Mouse (Mus musculus) heart, adult 9 months (tissue): ENCODE measurements around the gene Gal3st2b.
"Not testable (repeated sequence)": the region's sequence is repeated elsewhere in the genome, so short reads cannot be mapped to it uniquely, and the experiment has no call there.

Experiments used
- DNase-seq, 2 experiments: peaks; one replicate each; pipeline ENCODE4 v3.0.0; 2022; ENCODE audit warnings: low spot score in 2 of 2

The Gal3st2b gene

DNA sequence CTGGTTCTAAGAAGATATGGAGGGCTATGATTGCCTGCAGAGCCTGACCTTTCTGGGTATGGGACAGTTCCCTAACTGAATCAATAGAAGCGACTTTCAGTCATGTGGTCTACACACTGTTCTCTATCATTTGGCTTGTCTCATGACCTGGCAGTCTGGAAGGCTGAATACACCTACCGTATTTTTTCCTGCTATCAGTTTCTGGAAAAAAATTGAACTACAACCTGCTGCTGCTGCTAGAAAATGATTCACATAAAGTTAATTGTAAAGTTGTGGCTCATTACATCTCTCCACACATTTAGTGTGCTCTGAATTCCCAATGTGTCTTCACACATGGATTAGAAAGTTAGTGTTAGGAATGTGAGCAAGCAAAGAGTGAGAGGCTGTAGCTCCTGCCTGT is at the start of gene Gal3st2b:
TSS of gene Gal3st2b (plus strand) at position 301 of the 400 bp plus-strand sequence.
- not testable (repeated sequence) for DNase-seq

DNA sequence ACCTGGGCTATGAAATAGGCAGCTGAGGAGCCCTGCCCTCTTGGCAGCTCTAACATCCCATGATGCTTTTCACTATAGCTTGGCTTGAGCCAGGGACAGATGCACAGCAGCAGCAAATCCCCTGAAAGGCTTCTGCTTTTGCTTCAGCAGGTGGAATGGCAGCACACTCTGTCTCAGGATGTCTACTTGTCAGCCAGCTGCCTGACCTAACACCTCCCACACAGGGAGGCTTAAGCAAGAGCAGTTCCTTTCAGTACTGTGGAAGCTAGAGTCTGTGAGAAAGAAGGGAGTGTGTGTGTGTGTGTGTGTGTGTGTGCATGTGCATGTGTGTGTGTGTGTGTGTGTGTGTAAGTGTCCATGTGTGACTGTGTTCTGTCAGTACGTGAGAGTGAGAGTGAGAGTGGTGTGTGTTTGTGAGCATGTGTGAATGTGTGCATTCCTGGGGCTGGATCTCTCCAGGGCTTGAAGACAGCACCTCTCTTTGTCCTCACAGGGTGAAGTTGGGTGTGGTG is 46.5 kb upstream of the Gal3st2b start:
- DNase-seq = not testable (repeated sequence)

DNA sequence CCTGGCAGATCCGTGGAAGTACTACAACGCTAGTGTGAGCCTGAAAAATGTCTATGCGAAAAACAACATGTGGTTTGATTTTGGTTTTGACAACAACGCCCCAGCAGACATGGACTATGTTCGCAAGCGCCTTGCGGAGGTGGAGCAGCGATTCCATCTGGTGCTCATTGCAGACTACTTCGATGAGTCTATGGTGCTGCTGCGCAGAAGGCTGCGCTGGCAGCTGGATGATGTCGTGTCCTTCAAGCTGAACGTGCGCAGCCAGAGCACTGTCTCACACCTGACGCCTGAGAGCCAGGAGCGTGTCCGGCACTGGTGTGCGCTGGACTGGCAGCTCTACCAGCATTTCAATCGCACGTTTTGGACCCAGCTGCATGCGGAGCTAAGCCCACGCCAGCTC is 43.7 kb upstream of the Gal3st2b start:
- not testable (repeated sequence) for DNase-seq

DNA sequence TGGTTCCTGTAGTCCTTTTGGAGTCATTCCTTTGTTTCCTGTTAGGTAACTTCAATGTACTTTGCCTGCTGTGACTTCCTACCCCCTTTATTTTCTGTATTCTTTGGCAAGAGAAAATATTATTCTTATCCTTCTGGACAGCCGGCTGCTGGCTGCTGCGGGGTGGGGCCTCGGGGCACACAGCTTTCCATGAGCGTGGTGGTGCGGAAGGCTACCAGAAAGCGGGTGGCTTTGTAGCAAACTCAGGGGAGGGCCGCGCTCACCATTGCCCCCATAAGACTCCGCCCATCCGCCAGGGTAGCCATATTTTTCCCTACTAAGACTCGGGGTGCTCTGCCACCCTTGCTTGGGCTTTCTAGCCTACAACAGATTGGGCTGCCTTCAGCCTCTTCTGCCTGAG is 36.3 kb upstream of the Gal3st2b start:
- DNase-seq = not testable (repeated sequence)

- DNase-seq = not testable (repeated sequence)
Measured at GRCm38 (mm10) chr1:93890936-93891335, 27.2 kb upstream of the Gal3st2b start.

DNA sequence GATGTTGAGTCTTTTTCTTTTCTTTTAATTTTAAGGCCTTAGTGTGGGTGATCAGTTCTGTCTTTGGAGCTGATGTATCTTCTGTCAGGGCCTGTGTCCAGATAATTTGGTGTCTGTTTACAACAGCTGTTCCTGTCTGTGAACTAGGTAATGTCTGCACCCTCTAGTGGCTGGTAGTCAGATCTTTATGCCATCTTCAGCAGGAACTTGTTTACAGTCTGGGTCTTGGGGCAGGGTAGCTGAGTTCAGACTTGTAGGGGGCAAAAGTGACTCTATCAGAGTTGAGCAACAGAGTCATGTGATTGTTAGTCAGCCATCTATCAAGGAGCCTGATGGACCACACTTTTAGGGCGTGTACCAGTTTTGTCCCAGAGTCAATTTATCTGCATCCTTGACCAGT is 20.7 kb upstream of the Gal3st2b start:
- DNase-seq = not testable (repeated sequence)

DNA sequence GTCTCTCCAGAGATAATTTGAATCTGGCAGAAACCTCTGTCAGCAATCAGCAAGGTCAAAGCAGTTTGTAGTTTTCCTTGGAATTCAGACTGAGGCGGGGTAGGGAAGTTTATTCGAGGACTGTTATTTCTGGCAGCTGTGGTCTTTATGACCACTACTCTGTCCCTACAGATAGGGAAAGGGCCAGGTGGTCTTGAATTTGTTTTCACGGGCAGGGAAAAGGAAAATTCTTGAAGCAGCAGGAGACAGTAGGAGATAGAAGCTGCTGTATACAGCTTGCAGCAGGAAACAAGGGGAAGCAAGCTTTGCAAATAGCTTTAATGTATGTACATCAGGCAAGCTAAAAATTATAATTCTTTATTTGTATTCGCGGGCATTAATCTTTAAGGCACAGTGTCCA is 16.8 kb upstream of the Gal3st2b start:
- peak; percentile 34 to 40 for DNase-seq

DNA sequence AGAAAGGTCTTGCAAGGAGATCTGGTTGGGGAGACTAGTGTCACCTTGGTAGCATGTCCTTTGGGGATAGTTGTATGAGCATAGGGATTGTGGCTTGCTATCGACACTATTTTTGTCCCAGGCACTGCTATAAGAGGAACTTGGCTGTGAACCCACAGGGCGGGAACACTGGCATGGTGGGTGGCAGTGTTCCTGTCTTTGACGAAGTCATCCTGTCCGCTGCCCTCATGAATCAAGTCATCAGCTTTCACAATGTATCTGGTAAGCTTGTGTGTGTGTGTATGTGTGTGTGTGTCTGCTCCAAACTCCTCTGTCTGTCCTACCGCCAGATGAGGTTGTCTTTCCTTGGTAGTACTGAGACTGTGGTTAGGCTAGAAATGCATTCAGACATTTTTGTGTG is 11.4 kb upstream of the Gal3st2b start:
- not testable (repeated sequence) for DNase-seq

DNA sequence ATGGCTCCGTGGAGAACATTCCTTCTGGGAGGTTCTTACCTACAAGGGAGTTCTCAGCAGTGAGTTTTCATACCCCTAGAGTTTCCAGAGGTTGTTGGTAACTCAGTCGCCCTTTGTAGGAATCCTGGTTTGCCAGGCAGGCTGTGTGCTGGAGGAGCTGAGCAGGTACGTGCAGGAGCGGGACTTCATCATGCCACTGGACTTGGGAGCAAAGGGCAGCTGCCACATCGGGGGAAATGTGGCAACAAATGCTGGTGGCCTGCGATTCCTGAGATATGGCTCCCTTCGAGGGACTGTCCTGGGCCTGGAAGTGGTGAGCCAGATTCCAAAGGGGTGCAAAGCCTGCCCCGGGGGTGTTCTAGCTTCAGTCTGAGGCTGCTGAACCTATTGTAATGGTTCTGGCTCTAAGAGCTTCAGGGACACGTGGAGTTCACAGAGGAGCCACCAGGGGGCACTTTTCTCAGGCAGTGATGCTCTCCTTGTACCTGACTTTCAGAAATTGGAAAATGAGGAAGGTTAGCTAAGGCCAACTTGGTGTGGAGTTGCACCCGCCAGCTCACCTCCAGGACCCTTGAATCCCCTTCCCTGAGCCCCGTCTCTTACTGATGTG is 9.0 kb upstream of the Gal3st2b start:
- DNase-seq = not testable (repeated sequence)

GRCm38 (mm10) chr1:93911877-93912276 is 6.2 kb upstream of the Gal3st2b start:
- not testable (repeated sequence) for DNase-seq

- not testable (repeated sequence) for DNase-seq
Measured at GRCm38 (mm10) chr1:93917160-93917559, 951 bp upstream of the Gal3st2b start.

- DNase-seq = not testable (repeated sequence)
Measured at GRCm38 (mm10) chr1:93918775-93919174, 664 bp downstream of the Gal3st2b start.

- DNase-seq = not testable (repeated sequence)
Measured at GRCm38 (mm10) chr1:93919321-93919720, 1.2 kb downstream of the Gal3st2b start.

DNA sequence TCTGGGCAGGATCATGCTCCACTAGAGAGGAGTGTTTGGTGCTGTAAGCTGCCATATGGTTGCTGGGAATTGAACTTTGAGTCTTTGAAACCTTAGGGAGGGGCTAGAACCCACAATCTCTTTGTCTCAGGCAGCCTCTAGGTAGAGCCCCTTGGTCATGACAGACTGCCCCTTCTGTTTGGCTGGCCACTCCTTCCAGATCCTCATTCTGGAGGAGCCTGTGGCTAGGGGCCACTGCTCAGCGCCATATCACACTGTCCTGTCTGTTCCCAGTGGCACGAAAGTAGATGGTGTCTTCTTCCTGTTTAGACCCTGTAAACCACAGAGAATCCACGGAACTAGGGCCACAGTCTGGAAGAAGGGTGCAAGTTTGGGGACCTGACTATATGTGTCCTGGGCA is 4.5 kb downstream of the Gal3st2b start:
- not testable (repeated sequence) for DNase-seq

DNA sequence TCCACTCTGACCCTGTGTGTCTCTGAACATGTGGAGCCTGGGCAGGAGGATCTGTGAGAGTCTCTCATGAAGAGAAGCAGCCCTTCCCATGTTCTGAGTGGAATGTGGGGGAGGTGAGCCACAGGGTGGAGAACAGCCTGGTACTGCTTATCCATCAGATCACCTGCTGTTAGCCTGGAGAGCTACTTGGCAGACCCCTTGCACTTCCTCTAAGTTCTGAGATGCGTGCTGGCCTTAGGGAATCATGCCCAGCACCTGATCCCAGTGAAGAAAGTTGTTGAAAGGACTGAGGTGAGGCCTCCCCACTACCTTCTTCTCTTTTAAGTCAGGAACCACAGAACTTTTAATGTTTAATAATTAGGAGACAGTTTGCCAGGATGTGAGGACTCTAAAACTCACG is 5.0 kb downstream of the Gal3st2b start:
- not testable (repeated sequence) for DNase-seq

GRCm38 (mm10) chr1:93935378-93935777 is 17.3 kb downstream of the Gal3st2b start:
- not testable (repeated sequence) for DNase-seq

- DNase-seq = not testable (repeated sequence)
Measured at GRCm38 (mm10) chr1:93937807-93938206, 19.7 kb downstream of the Gal3st2b start.

DNA sequence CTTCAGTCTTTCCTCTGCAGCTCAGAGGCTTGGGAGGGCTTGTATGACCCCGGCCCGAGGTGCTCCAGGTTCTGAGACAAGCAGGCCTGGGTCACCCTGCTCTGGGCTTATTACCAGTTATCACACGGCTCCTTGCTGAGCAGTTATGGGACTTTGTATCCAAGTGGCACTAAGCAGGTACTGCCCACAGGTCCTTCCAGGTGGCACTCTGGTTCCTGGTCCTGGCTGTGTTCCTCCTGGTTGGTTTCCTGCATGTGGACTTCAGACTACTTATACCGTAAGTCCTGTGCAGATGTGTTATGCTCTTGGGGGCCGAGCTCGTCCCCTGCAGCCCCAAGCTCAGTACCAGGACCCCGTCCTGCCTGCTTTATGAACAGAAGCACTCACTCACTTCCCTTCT is 20.3 kb downstream of the Gal3st2b start:
- not testable (repeated sequence) for DNase-seq

GRCm38 (mm10) chr1:93949087-93949486 is 31.0 kb downstream of the Gal3st2b start:
- DNase-seq = not testable (repeated sequence)

DNA sequence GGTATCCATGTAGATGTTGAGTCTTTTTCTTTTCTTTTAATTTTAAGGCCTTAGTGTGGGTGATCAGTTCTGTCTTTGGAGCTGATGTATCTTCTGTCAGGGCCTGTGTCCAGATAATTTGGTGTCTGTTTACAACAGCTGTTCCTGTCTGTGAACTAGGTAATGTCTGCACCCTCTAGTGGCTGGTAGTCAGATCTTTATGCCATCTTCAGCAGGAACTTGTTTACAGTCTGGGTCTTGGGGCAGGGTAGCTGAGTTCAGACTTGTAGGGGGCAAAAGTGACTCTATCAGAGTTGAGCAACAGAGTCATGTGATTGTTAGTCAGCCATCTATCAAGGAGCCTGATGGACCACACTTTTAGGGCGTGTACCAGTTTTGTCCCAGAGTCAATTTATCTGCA is 48.4 kb downstream of the Gal3st2b start:
- DNase-seq = not testable (repeated sequence)

- DNase-seq = not testable (repeated sequence)
Measured at GRCm38 (mm10) chr1:93970380-93970779, 52.3 kb downstream of the Gal3st2b start.

DNA sequence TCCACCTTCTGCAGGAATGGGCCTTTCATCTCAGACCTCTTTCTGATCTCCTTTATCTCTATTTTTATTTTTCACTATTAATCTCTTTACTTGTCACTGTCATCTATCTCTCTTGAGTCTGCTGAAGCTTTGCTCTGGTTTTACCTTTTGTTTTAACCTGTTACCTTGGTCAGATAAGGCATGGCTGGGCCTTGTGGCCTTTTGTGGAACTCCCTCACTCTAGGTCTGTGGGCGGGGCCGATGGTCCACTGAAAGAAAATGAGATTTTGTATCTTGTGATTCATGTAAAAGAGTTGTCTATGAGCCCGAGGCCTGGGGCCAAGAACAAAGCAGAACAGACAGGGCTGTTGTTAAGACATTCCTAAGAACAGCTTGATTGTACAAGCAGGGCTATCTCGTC is 52.7 kb downstream of the Gal3st2b start:
- DNase-seq = not testable (repeated sequence)

DNA sequence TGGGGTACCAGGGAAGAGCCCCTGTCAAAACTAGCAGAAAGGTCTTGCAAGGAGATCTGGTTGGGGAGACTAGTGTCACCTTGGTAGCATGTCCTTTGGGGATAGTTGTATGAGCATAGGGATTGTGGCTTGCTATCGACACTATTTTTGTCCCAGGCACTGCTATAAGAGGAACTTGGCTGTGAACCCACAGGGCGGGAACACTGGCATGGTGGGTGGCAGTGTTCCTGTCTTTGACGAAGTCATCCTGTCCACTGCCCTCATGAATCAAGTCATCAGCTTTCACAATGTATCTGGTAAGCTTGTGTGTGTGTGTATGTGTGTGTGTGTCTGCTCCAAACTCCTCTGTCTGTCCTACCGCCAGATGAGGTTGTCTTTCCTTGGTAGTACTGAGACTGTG is 57.7 kb downstream of the Gal3st2b start:
- peak; percentile 17 to 24 for DNase-seq

GRCm38 (mm10) chr1:93978287-93978686 is 60.2 kb downstream of the Gal3st2b start:
- not testable (repeated sequence) for DNase-seq
